Mouse (Mus musculus) cerebellum, adult 2 months (tissue): ENCODE results near the gene Soat1. TPM values are rescaled to one million over a fixed set of nuclear protein-coding genes. Genes with fewer than 3 reads are reported as not detected.
A peak's percentile ranks its signal among the peaks of the same experiment; 100 is the strongest.
"Not testable (repeated sequence)": the region's sequence is repeated elsewhere in the genome, so short reads cannot be mapped to it uniquely, and the experiment has no call there.

Experiments used
- DNase-seq, 2 experiments: peaks; one replicate each; pipeline ENCODE4 v3.0.0; 2021
- H3K27ac ChIP-seq: fragments of 200-500 bp; 2 replicates; pipeline ENCODE4 v1.5.1; 2012; ENCODE audit warnings: low read length, control low read depth, inconsistent platforms; ENCODE audit not compliant: insufficient read depth
- H3K27me3 ChIP-seq: fragments of 200-500 bp; 2 replicates; pipeline ENCODE4 v1.6.1; 2012; ENCODE audit warnings: inconsistent platforms, mild to moderate bottlenecking, low read length, moderate library complexity; ENCODE audit not compliant: control insufficient read depth, insufficient read depth
- H3K4me1 ChIP-seq: fragments of 200-500 bp; 2 replicates; pipeline ENCODE4 v1.6.1; 2011; ENCODE audit warnings: low read length; ENCODE audit not compliant: control insufficient read depth, insufficient read depth
- H3K4me3 ChIP-seq: fragments of 200-500 bp; replicated peaks from 2 replicates; pipeline ENCODE3; 2011; ENCODE audit warnings: mild to moderate bottlenecking, low read depth, low read length, control low read depth; ENCODE audit not compliant: insufficient read depth
- CTCF ChIP-seq: fragments of 200-500 bp; IDR thresholded peaks from 2 replicates; pipeline ENCODE4 v1.5.1; 2011; ENCODE audit warnings: low read depth, mild to moderate bottlenecking, control low read depth, low read length, moderate library complexity, borderline replicate concordance; ENCODE audit not compliant: insufficient read depth
- POLR2A ChIP-seq: fragments of 200-500 bp; IDR thresholded peaks from 2 replicates; pipeline ENCODE4 v1.6.1; 2011; ENCODE audit warnings: low read length, control low read depth, borderline replicate concordance; ENCODE audit not compliant: insufficient read depth
- WGBS: fragments of 180-500 bp; shearing (Covaris S2); methylation state at CpG from one replicate; pipeline ENCODE4 v1.1.7; 2018; 5-methylcytosine and 5-hydroxymethylcytosine counted together
- polyA plus RNA-seq: library from polyadenylated mRNA; depleted of rRNA; stranded (reverse); fragments of >200 nt; gene quantifications from 2 replicates; pipeline ENCODE4 v1.2.3, GENCODE M21; 2012; rRNA removed

The Soat1 gene
- 16.5 and 17.7 TPM in 2 replicates for polyA plus RNA-seq

DNA sequence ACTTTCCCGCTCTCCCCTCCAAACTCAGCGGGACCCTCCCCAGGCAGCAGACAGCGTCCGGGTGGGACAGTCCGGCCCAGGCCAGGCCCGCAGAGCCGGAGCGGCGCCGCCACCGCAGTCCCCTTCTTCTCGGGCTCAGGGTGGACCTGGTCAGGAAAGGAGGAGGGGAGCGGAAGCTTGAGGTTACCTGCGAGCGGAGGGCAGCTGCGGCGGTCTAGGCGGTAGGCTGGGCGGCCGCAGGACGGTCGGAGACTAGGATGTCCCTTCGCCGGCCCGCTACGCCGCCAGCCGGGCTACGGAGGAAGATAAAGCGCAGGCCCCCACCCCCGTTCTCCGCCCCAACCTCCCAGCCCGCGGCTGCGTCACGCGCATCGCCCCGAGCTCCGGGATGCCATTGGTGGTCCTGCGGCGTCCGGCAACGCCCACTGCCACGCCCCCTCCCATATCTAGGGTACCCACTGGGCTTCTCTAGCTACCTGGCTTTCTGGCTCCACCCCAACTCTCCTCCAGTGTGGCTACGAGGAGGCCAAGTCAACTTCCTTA is at the start of gene Soat1:
Gene Soat1, minus strand, starts transcription at position 371 of the 543 bp plus-strand sequence.
- H3K27ac ChIP-seq, result no peak within 1 kb of the TSS

DNA sequence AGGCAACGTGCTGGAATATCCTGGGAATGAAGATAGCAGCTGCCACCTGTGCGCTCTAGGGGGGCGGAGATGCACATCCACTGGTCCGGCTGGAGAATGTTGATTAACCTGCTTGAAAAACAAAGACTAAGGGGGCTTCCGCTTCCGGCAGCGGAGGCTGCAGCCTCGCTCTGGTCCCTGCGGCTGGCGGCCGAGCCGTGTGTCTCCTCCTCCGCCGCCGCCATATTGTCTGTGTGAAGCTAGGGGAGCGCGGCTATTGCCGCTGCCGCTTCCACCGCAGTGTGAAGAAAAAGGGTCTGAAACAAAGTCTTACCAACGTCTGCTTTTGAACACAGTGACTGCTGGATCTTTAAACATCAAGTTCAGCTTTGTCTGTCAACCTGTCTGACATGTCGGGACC is 49.7 kb upstream of the Soat1 start, which contains the start of gene Gm10031:
Gene Gm10031, plus strand, starts transcription at position 171 of the 400 bp plus-strand sequence.
- H3K27ac ChIP-seq, H3K4me1 ChIP-seq, H3K4me3 ChIP-seq, DNase-seq, H3K27me3 ChIP-seq: not testable (repeated sequence)
- 90% methylated on average over 22 of the region's 22 CpGs for WGBS

More for the DNA sequence above, at the start of gene Soat1:
- Histone ChIP-seq H3K27me3 (no peaks in the 10 kb centered on the region), H3K4me3 (peak within 1 kb of the TSS; percentile 77), H3K4me1 (no peaks in the 10 kb centered on the region)
- peak; percentile 81 to 82 for DNase-seq
- TF ChIP-seq CTCF (no peak), POLR2A (0 out of 2 replicates have a peak, but pooled peaks have one; percentile 21)
- under 1% methylated on average over 46 of the region's 46 CpGs for WGBS

DNA sequence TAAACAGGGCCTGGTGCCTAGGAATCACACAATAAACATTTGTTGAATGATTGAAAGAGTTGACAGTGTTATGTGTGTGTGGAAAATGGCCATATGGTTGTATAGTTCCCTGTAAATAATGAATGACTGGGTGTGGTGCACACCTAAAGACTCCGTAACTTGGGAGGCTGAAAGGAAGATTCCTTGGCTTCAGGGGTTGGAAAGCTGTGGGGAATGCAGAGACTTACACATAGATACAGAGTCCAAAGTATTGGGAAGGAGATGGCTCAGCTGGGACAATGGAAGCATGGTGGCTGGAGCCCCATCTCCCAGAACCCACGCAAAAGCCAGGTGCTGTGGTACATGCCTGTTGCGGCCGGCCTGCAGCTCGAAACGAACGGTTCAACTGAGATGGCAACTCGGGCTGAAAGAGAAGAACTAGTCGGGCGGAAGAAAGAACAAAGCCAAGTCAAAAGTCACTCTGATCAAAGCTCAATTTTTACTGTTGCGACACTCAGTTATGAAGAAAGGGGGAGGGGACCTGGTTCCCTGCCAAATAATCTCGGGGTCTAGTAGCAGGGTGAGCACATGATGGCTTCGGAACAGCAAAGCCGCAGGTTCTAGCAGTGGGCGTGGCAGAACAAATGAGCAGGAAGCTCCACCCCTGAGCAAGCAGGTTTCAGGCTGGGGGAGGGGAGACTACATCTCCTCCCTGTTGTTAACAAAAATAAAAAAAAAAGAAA is 47.8 kb upstream of the Soat1 start:
- 21% methylated on average over 15 of the region's 15 CpGs for WGBS

DNA sequence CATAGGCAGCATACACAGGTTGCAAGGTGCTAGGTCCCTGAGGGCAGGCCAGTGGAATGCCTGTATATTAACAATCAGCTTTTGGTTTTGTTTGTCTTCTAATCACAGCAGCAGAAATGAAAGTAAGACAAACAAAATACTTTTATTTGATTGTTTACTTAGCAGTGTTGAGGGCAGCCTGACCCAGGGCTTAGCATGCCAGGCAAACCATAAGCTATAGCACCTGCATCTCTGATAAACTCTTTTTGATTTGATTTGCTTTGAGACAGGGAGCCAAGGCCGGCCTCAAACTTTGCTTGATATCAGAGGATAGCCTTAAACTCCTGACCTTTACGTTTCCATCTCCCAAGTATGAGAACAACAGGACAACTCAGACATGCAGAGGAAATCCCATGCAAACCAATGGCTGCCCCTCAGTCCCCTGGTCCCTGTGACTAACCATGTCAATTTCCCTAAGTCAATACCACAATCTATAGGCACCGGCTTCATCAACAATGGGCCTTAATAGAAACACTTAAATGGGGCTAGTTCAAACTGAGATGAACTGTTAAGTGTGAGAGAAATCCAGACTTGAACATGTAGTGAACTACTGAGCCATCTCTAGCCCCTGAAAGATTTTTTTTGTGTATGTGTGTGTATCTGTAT is 46.1 kb upstream of the Soat1 start:
- no peak for DNase-seq
- 95% methylated on average over 3 of the region's 3 CpGs for WGBS
- TF ChIP-seq POLR2A (no peak), CTCF (no peak)

More for the DNA sequence above, 47.8 kb upstream of the Soat1 start:
- no peak overlapping the region for H3K4me3 ChIP-seq
- TF ChIP-seq POLR2A (no peak), CTCF (no peak)
- H3K4me1 ChIP-seq, result no peaks in the 10 kb centered on the region
- H3K27ac ChIP-seq, result no peak overlapping the region
- no peak for DNase-seq
- H3K27me3 ChIP-seq, result no peaks in the 10 kb centered on the region

DNA sequence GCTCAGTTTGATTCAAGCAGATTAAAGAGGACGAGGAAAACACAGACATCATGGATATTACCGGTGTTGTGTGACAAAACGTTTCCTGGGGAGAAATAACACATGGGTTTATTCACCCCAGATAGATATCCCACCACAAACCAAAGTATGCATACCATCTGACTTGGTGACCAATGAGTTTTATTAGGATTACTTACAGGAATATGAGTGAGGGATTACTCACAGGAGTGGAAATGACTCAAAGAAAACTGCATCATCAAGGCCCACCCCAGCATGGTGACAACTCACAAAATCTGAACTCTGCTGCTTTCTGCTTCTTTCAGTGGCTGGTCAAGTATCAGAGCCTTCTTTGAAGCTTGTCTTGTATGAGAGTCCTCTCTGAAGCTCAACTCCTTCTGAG is 33.6 kb upstream of the Soat1 start:
- no peaks in the 10 kb centered on the region for H3K27me3 ChIP-seq
- no peak overlapping the region for H3K27ac ChIP-seq
- TF ChIP-seq CTCF, result no peak
- no peak for TF ChIP-seq POLR2A
- H3K4me1 ChIP-seq, result no peaks in the 10 kb centered on the region
- H3K4me3 ChIP-seq, result no peak overlapping the region
- no peak for DNase-seq
- WGBS, result 72% methylated on average over 3 of the region's 3 CpGs

More for the DNA sequence above, 46.1 kb upstream of the Soat1 start:
- H3K4me1 ChIP-seq, result no peaks in the 10 kb centered on the region
- H3K27ac ChIP-seq, result no peak overlapping the region
- no peaks in the 10 kb centered on the region for H3K27me3 ChIP-seq
- H3K4me3 ChIP-seq, result no peak overlapping the region

DNA sequence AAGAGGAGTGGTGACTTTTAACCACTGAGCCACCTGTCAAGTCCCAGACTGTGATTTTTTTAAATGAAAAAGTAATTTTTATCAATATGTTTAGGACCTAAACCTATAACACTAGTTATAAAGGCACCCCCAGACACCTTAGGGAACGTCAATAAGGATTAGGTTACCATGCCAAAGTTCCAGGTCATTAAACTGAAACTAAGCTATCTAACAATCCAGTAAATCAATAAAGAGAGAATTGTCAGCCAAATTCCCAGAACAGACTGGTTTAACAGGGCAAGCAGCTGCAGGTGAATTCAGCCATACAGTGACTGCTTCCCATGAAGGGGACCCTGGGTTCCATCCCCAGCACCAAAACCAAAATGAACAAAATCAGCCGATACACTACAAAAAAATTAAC is 31.8 kb upstream of the Soat1 start:
- Histone ChIP-seq H3K27ac (no peak overlapping the region), H3K4me3 (no peak overlapping the region), H3K4me1 (no peaks in the 10 kb centered on the region), H3K27me3 (no peaks in the 10 kb centered on the region)
- no peak for DNase-seq
- no peak for TF ChIP-seq CTCF
- TF ChIP-seq POLR2A, result no peak
- WGBS, result 87% methylated on average over 2 of the region's 2 CpGs

DNA sequence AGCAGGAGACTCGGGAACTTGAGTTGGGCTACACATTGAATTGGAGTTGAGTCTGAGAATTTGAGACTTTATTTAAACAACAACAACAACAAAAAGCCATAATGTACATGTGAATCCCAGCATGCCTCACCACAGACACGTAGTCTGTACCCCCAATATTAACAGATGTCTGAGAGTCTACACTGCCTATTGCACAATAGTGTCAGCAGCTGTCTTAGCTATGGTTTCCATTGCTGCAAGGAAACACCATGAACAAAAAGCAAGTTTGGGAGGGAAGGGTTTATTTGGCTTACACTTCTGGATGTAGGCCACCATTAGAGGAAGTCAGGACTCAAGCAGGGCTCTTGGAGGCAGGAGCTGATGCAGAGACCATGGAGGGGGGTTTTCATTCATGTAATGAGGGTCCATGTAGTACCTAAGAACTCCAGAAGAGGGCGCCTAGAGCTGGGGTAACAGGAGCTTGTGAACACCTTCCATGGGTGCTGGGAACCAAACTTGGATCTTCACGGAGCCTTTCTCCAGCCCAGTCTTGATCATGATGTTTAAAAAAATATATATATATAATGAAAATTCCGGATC is 30.9 kb upstream of the Soat1 start:
- no peaks in the 10 kb centered on the region for H3K27me3 ChIP-seq
- no peaks in the 10 kb centered on the region for H3K4me1 ChIP-seq
- 77% methylated on average over 5 of the region's 5 CpGs for WGBS
- DNase-seq, result no peak
- H3K27ac ChIP-seq, result no peak overlapping the region
- TF ChIP-seq POLR2A, result no peak
- no peak for TF ChIP-seq CTCF
- H3K4me3 ChIP-seq, result no peak overlapping the region

DNA sequence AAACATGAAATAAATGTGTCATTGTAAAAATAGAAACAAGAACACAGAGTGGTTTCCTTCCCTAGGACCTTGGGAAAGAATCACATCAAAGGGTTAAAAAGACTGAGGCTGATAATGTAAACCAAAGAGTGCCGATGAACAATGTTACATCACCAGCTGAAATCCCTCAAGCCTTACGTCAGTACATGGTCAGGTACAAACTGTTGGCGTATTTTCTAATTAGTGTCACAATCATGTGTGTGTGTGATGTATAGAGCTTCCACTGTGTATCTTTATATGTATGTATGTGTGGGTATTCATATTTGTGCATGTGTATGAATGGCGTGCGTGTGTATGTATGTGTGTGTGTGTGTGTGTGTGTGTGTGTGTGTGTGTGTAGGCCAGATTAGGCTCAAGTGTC is 22.8 kb upstream of the Soat1 start:
- H3K27me3 ChIP-seq, result no peaks in the 10 kb centered on the region
- TF ChIP-seq POLR2A, result no peak
- TF ChIP-seq CTCF, result no peak
- H3K4me3 ChIP-seq, result no peak overlapping the region
- no peak for DNase-seq
- no peaks in the 10 kb centered on the region for H3K4me1 ChIP-seq
- WGBS, result 85% methylated on average over 5 of the region's 5 CpGs
- H3K27ac ChIP-seq, result no peak overlapping the region
